ENCODE assay signal across 27 mouse cellular contexts in genomic region chr1:180821101-180821500, GRCm38 (mm10). TPM values are rescaled to one million over a fixed set of nuclear protein-coding genes. Genes with fewer than 3 reads are reported as not detected.
DNase-seq lines count a peak whose midpoint lies in the region; ATAC-seq lines count a peak whose summit lies in the region.
"Had no signal": no experiment of that assay in that cellular context is flagged by ENCODE, and none has a peak within 500 bp of the region (broad histone marks: within the 10 kb centered on the region; RNA-seq: fewer than 3 reads in every experiment).

No protein-coding gene starts in this region.

- DNase-seq in heart, adult 11 months: peak; percentile 87
- no peak for DNase-seq in heart, postnatal 4 days
- DNase-seq in liver, embryonic 13.5 days: peak; percentile 53
- no peak for DNase-seq in gastrocnemius, postnatal 14 days
- DNase-seq in cerebellum, postnatal 4 days (ENCODE audit: low spot score in 2 of 2): no peak
- DNase-seq: adrenal gland, postnatal 25 days; cerebellum, adult 11-12 months; cerebellum, postnatal 14 days; embryo, embryonic 11 days; forebrain, postnatal 0 days; gastrocnemius, adult 2 months; kidney, postnatal 4 days; lung, embryonic 14.5 days; midbrain, embryonic 14.5 days; right cerebral cortex, postnatal 25 days; thymus, adult 2 months; thymus, postnatal 4 days had no signal

- H3K4me1 ChIP-seq in liver, embryonic 13.5 days (replicated peaks): peaks cover 96% of the 10 kb centered on the region
- H3K4me1 ChIP-seq: hindbrain, embryonic 10.5 days; limb, embryonic 13.5 days had no signal

- peak overlapping the region; percentile 55 for H3K9ac ChIP-seq in liver, embryonic 13.5 days
- H3K9ac ChIP-seq: forebrain, postnatal 0 days; limb, embryonic 13.5 days; lung, embryonic 14.5 days had no signal

- H3K27me3 ChIP-seq in liver, embryonic 13.5 days: no peaks in the 10 kb centered on the region
- H3K27me3 ChIP-seq: limb, embryonic 13.5 days; megakaryocyte, embryonic 14.5 days had no signal

- intact Hi-C loops in gastrocnemius, postnatal 14 days (cut with DNase I; ENCODE audit: low total_unique reads): no loop called here

- peak overlapping the region; percentile 43 for H3K4me2 ChIP-seq in liver, embryonic 13.5 days
- H3K4me2 ChIP-seq: heart, embryonic 11.5 days; limb, embryonic 13.5 days; lung, embryonic 14.5 days had no signal

- H3K9me3 ChIP-seq in liver, embryonic 13.5 days (replicated peaks): no peaks in the 10 kb centered on the region
- H3K9me3 ChIP-seq: forebrain, embryonic 10.5 days; hindbrain, embryonic 10.5 days; limb, embryonic 13.5 days had no signal

- H3K27ac ChIP-seq in liver, embryonic 13.5 days: peak overlapping the region; percentile 97
- H3K27ac ChIP-seq: forebrain, embryonic 10.5 days; gastrocnemius, adult 2 months; hindbrain, embryonic 10.5 days; limb, embryonic 13.5 days had no signal

- ATAC-seq in erythroblast, adult 5-6 weeks (replicated peaks; ENCODE audit: low FRiP score, poor library complexity, severe bottlenecking): peak; percentile 68
- ATAC-seq in liver, embryonic 13.5 days (ENCODE audit: low read depth): peak; percentile 84
- peak; percentile 65 for ATAC-seq in megakaryocyte-erythroid progenitor cell, adult 5-6 weeks (replicated peaks; ENCODE audit: low FRiP score, low TSS enrichment, poor library complexity, severe bottlenecking)
- no peak for ATAC-seq in cerebellum, adult (ENCODE audit: insufficient number of reproducible peaks, low FRiP score, low TSS enrichment)
- ATAC-seq: forebrain, postnatal 0 days; hindbrain, embryonic 16.5 days; intestine, postnatal 0 days had no signal

- H3K4me3 ChIP-seq in liver, embryonic 13.5 days (replicated peaks): no peak overlapping the region
- H3K4me3 ChIP-seq: forebrain, embryonic 10.5 days; gastrocnemius, adult 2 months; hindbrain, embryonic 10.5 days; limb, embryonic 13.5 days; megakaryocyte, embryonic 14.5 days had no signal

- no peaks in the 10 kb centered on the region for H3K36me3 ChIP-seq in liver, embryonic 13.5 days
- H3K36me3 ChIP-seq: forebrain, embryonic 10.5 days; hindbrain, embryonic 10.5 days; limb, embryonic 13.5 days had no signal

- 53% methylated on average over 6 of the region's 6 CpGs for WGBS in liver, embryonic 13.5 days (ENCODE audit: insufficient replicate concordance)

RNA-seq across cellular contexts. Expression of gene H3f3a, which starts 7.4 kb away (rescaled TPM):
- total RNA-seq in heart, postnatal 4 days (2021): 1,000 to 10,000 TPM in 1 of 2 experiments, 100 to 1,000 TPM in 1; 959 to 1,008 TPM
- 966 and 1,002 TPM in 2 replicates for total RNA-seq in erythroblast, adult 5-6 weeks (2015; ENCODE audit: low replicate concordance)
- 1,471 and 1,473 TPM in 2 replicates for total RNA-seq in erythroblast, adult 5-6 weeks (2017; ENCODE audit: low replicate concordance)
- 2,174 and 2,523 TPM in 2 replicates for polyA plus RNA-seq in liver, embryonic 13.5 days (2015; fragmentation: Nextera tagmentation; extraction: Ambion mirVana)
- 737 and 1,041 TPM in 2 replicates for total RNA-seq in megakaryocyte-erythroid progenitor cell, adult 5-6 weeks (2014; fragmentation: Nextera tagmentation)
- 1,518 and 1,745 TPM in 2 replicates for total RNA-seq in megakaryocyte-erythroid progenitor cell, adult 5-6 weeks (2017)
- total RNA-seq in gastrocnemius, postnatal 14 days (2021): 100 to 1,000 TPM; 448 to 473 TPM

RNA-seq across cellular contexts. Expression of gene Sde2, which starts 29.8 kb away (rescaled TPM):
- total RNA-seq in heart, postnatal 4 days (2021): 10 to 100 TPM; 17.7 to 19.8 TPM
- total RNA-seq in erythroblast, adult 5-6 weeks (2015; ENCODE audit: low replicate concordance): 17.3 and 29.4 TPM in 2 replicates
- total RNA-seq in erythroblast, adult 5-6 weeks (2017; ENCODE audit: low replicate concordance): 34.7 and 53.5 TPM in 2 replicates
- polyA plus RNA-seq in liver, embryonic 13.5 days (2015; fragmentation: Nextera tagmentation; extraction: Ambion mirVana): 25.1 and 29.7 TPM in 2 replicates
- 22.0 and 23.2 TPM in 2 replicates for total RNA-seq in megakaryocyte-erythroid progenitor cell, adult 5-6 weeks (2014; fragmentation: Nextera tagmentation)
- total RNA-seq in megakaryocyte-erythroid progenitor cell, adult 5-6 weeks (2017): 37.6 and 45.7 TPM in 2 replicates
- 1 to 10 TPM; 8.4 to 8.5 TPM for total RNA-seq in gastrocnemius, postnatal 14 days (2021)

Comparison
In these comparisons a context has a peak if more than half of its experiments do, and no peak if none do; other contexts are left out.
1. DNase-seq: peak in heart, adult 11 months (single experiment) and liver, embryonic 13.5 days (single experiment); none in heart, postnatal 4 days (single experiment), gastrocnemius, postnatal 14 days (single experiment) and cerebellum, postnatal 4 days (0 of 2).